Mouse (Mus musculus) CH12.LX (cell line): ENCODE data around the gene Nanos2. TPM values are rescaled to one million over a fixed set of nuclear protein-coding genes. Genes with fewer than 3 reads are reported as not detected.

Source experiments
- DNase-seq: peaks from one replicate; pipeline ENCODE4 v3.0.0-alpha.2; 2013; ENCODE audit errors: extremely low read depth
- H3K27ac ChIP-seq: 2 replicates; pipeline ENCODE4 v1.5.1; 2012; ENCODE audit warnings: low read depth, mild to moderate bottlenecking, control low read depth, moderate library complexity; ENCODE audit not compliant: insufficient read depth
- H3K27me3 ChIP-seq: replicated peaks from 2 replicates; pipeline ENCODE3; 2012; ENCODE audit warnings: inconsistent platforms
- H3K36me3 ChIP-seq, 2 experiments: replicated peaks in 1 of 2; 2 replicates each; pipeline versions ENCODE3 to v1.6.1; 2012; ENCODE audit warnings: inconsistent platforms in 1 of 2, low read length in 1 of 2, mild to moderate bottlenecking in 1 of 2, mixed read lengths in 1 of 2, moderate library complexity in 1 of 2; ENCODE audit not compliant: control insufficient read depth in 1 of 2, insufficient read depth in 1 of 2
- H3K4me1 ChIP-seq, 2 experiments: 2 replicates each; pipeline ENCODE4 v1.6.1; 2012; ENCODE audit warnings: inconsistent platforms in 1 of 2, moderate library complexity in 1 of 2; ENCODE audit not compliant: insufficient read depth in 2 of 2, control insufficient read depth in 1 of 2
- H3K4me2 ChIP-seq: 2 replicates; pipeline ENCODE4 v1.6.1; 2012; ENCODE audit warnings: low read depth, mild to moderate bottlenecking, control low read depth; ENCODE audit not compliant: poor library complexity, insufficient read depth, severe bottlenecking
- H3K4me3 ChIP-seq, 3 experiments: fragments of 150-350 bp in 1 of 3; sonication (generic) in 1 of 3; replicated peaks in 1 of 3; 2 replicates each; pipeline versions ENCODE3 to v1.5.1; 2011 to 2012; ENCODE audit warnings: low read depth in 2 of 3, low read length in 2 of 3, mild to moderate bottlenecking in 2 of 3, moderate library complexity in 2 of 3, control low read depth in 1 of 3, improper control_type of control experiment in 1 of 3, inconsistent platforms in 1 of 3, mixed read lengths in 1 of 3; ENCODE audit not compliant: poor library complexity in 1 of 3
- H3K79me2 ChIP-seq: replicated peaks from 2 replicates; pipeline ENCODE4 v1.6.1; 2012; ENCODE audit warnings: mild to moderate bottlenecking, moderate library complexity; ENCODE audit not compliant: control insufficient read depth, poor library complexity, insufficient read depth, severe bottlenecking; ENCODE audit errors: extremely low read depth
- H3K9ac ChIP-seq: 2 replicates; pipeline ENCODE4 v1.6.1; 2012; ENCODE audit warnings: low read depth, mild to moderate bottlenecking, control low read depth, moderate library complexity; ENCODE audit not compliant: insufficient read depth
- H3K9me3 ChIP-seq: replicated peaks from 2 replicates; pipeline ENCODE3; 2012; ENCODE audit warnings: low read length, inconsistent platforms, mixed read lengths
- BHLHE40 ChIP-seq: IDR thresholded peaks from 2 replicates; pipeline ENCODE4 v1.6.1; 2011; ENCODE audit warnings: mild to moderate bottlenecking, low read depth, low read length, improper control_type of control experiment
- CHD1 ChIP-seq: IDR thresholded peaks from 2 replicates; pipeline ENCODE4 v1.6.1; 2012; ENCODE audit warnings: low read depth, low read length, improper control_type of control experiment, inconsistent platforms
- CHD2 ChIP-seq: IDR thresholded peaks from 2 replicates; pipeline ENCODE4 v1.6.1; 2011; ENCODE audit warnings: low read length, improper control_type of control experiment
- CTCF ChIP-seq, 2 experiments: IDR thresholded peaks in 1 of 2; conservative IDR thresholded peaks in 1 of 2; 2 replicates each; pipeline ENCODE4 v1.5.1; 2011 to 2012; ENCODE audit warnings: low read depth in 2 of 2, low read length in 2 of 2, improper control_type of control experiment in 1 of 2, inconsistent platforms in 1 of 2, mild to moderate bottlenecking in 1 of 2, moderate library complexity in 1 of 2
- E2F4 ChIP-seq: IDR thresholded peaks from 2 replicates; pipeline ENCODE4 v1.6.1; 2011; ENCODE audit warnings: low read depth, low read length, improper control_type of control experiment; ENCODE audit not compliant: insufficient replicate concordance
- ELF1 ChIP-seq: IDR thresholded peaks from 2 replicates; pipeline ENCODE4 v1.6.1; 2014; ENCODE audit warnings: low read depth, mild to moderate bottlenecking, inconsistent platforms, low read length, improper control_type of control experiment
- EP300 ChIP-seq: IDR thresholded peaks from 2 replicates; pipeline ENCODE4 v1.6.1; 2011; ENCODE audit warnings: low read length, improper control_type of control experiment
- ETS1 ChIP-seq: conservative IDR thresholded peaks from 2 replicates; pipeline ENCODE4 v1.6.1; 2012; ENCODE audit warnings: low read depth, mild to moderate bottlenecking, inconsistent platforms, low read length, improper control_type of control experiment, moderate library complexity
- HCFC1 ChIP-seq: IDR thresholded peaks from 2 replicates; pipeline ENCODE4 v1.6.1; 2012; ENCODE audit warnings: low read depth, mild to moderate bottlenecking, inconsistent platforms, low read length, improper control_type of control experiment
- IRF4 ChIP-seq: IDR thresholded peaks from 2 replicates; pipeline ENCODE4 v1.6.1; 2014; ENCODE audit warnings: low read depth, mild to moderate bottlenecking, inconsistent platforms, low read length, improper control_type of control experiment
- JUN ChIP-seq: IDR thresholded peaks from 2 replicates; pipeline ENCODE4 v1.6.1; 2011; ENCODE audit warnings: low read depth, mild to moderate bottlenecking, low read length, improper control_type of control experiment, moderate library complexity; ENCODE audit not compliant: insufficient read depth
- JUND ChIP-seq: conservative IDR thresholded peaks from 2 replicates; pipeline ENCODE4 v1.6.1; 2011; ENCODE audit warnings: low read depth, low read length, improper control_type of control experiment
- KAT2A ChIP-seq: IDR thresholded peaks from 2 replicates; pipeline ENCODE4 v1.6.1; 2012; ENCODE audit warnings: low read length, improper control_type of control experiment, inconsistent platforms; ENCODE audit not compliant: insufficient replicate concordance
- MAX ChIP-seq: IDR thresholded peaks from 2 replicates; pipeline ENCODE4 v1.6.1; 2011; ENCODE audit warnings: low read length, improper control_type of control experiment
- MXI1 ChIP-seq: IDR thresholded peaks from 2 replicates; pipeline ENCODE4 v1.6.1; 2011; ENCODE audit warnings: mild to moderate bottlenecking, low read depth, low read length, improper control_type of control experiment
- PAX5 ChIP-seq: IDR thresholded peaks from 2 replicates; pipeline ENCODE4 v1.6.1; 2012; ENCODE audit warnings: low read length, inconsistent platforms, mixed read lengths
- POLR2A ChIP-seq: IDR thresholded peaks from 2 replicates; pipeline ENCODE4 v1.6.1; 2011; ENCODE audit warnings: low read depth, mild to moderate bottlenecking, improper control_type of control experiment, low read length
- RCOR1 ChIP-seq: conservative IDR thresholded peaks from 2 replicates; pipeline ENCODE4 v1.6.1; 2012; ENCODE audit warnings: low read depth, mild to moderate bottlenecking, inconsistent platforms, low read length, improper control_type of control experiment
- TBP ChIP-seq: conservative IDR thresholded peaks from 2 replicates; pipeline ENCODE4 v1.6.1; 2011; ENCODE audit warnings: low read depth, low read length, improper control_type of control experiment
- USF2 ChIP-seq: conservative IDR thresholded peaks from 2 replicates; pipeline ENCODE4 v1.6.1; 2011; ENCODE audit warnings: low read depth, low read length, improper control_type of control experiment
- ZC3H11A ChIP-seq: IDR thresholded peaks from 2 replicates; pipeline ENCODE4 v1.6.1; 2012; ENCODE audit warnings: low read depth, mild to moderate bottlenecking, inconsistent platforms, low read length, improper control_type of control experiment
- ZKSCAN1 ChIP-seq: IDR thresholded peaks from 2 replicates; pipeline ENCODE4 v1.6.1; 2012; ENCODE audit warnings: low read depth, inconsistent platforms, low read length, improper control_type of control experiment, borderline replicate concordance
- ZNF384 ChIP-seq: IDR thresholded peaks from 2 replicates; pipeline ENCODE4 v1.6.1; 2012; ENCODE audit warnings: low read depth, low read length, improper control_type of control experiment, inconsistent platforms
- dilution Hi-C: fragments of 300-500 bp; cut with MboI; formaldehyde crosslinking; loops from 2 replicates; pipeline ENCODE4 v1.14.3; 2020; ENCODE audit warnings: low sequenced_read_pairs; ENCODE audit not compliant: extremely low pct_unique_long_range_greater_than_20kb, extremely low pct_ligation_motif_present
- in situ Hi-C: fragments of 300-500 bp; cut with MboI; formaldehyde crosslinking; loops from 3 replicates; pipeline ENCODE4 v1.14.3; 2019; ENCODE audit warnings: low sequenced_read_pairs, low pct_ligation_motif_present, low pct_unique_long_range_greater_than_20kb, mixed read lengths
- polyA plus RNA-seq: library from polyadenylated mRNA; unstranded; fragments of >175 nt; gene quantifications from 2 replicates; pipeline ENCODE4 v1.2.1, GENCODE M21; 2012; ENCODE audit warnings: low read depth; ENCODE audit not compliant: insufficient read length
- total RNA-seq, 2 experiments: library from RNA; depleted of rRNA; stranded (reverse); fragments of 300-350 nt in 1 of 2; fragments of >200 nt in 1 of 2; gene quantifications; 2 replicates each; pipeline ENCODE4 v1.2.3; 2012 to 2014

The Nanos2 gene
- total and polyA plus RNA-seq, 3 experiments: not detected

GRCm38 (mm10) chr7:18978381-18978780, 8.8 kb upstream of the Nanos2 start:
- in situ Hi-C loops: loop anchor here (10.0 kb wide), 1 partner anchor 64 kb away; the partner anchor contains the start of gene Ccdc61
- Histone ChIP-seq H3K9ac (no peak overlapping the region), H3K4me1 (no peaks in the 10 kb centered on the region)
- no peak for TF ChIP-seq CHD1
- TF ChIP-seq ZNF384: no peak
- TF ChIP-seq MAX: no peak
- no peak for TF ChIP-seq EP300
- TF ChIP-seq, all 38 proteins: peak for 0
- Histone ChIP-seq H3K36me3 (no peaks in the 10 kb centered on the region), H3K4me3 (no peak overlapping the region), H3K9me3 (no peaks in the 10 kb centered on the region), H3K27me3 (peaks cover 85% of the 10 kb centered on the region), H3K27ac (no peak overlapping the region), H3K79me2 (no peaks in the 10 kb centered on the region), H3K4me2 (no peak overlapping the region)
- dilution Hi-C loops: no loop called here
- no peak for DNase-seq

DNA sequence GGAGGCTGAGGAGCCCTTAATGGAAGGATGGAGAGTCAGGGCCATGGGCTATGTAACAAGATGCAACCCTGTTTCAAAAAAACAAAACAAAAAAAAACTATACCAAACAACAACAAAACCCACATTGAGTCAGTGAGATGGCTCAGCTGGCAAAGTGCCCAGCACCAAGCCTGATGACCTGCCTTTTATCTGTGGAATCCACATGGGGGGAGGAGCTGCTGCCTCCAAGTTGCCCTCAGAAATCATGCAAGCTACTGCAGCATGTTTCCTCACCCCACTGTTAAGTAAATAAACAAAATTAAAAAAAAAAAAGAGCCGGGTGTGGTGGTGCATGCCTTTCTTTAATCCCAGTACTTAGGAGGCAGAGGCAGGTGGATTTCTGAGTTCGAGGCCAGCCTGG, 697 bp upstream of the Nanos2 start:
- no peaks in the 10 kb centered on the region for H3K9me3 ChIP-seq
- in situ Hi-C loops: loop anchor here (10.0 kb wide), 1 partner anchor 92 kb away; no protein-coding TSS in a partner anchor
- peaks cover 3 to 9% of the 10 kb centered on the region in 2 experiments for H3K4me1 ChIP-seq
- no peak overlapping the region for H3K9ac ChIP-seq
- TF ChIP-seq ETS1 (no peak), CTCF (conservative IDR thresholded peaks at IDR 0.05 in 1 of 2, IDR thresholded peaks at IDR 0.05 in 1 of 2; ENCODE audit: low read depth in 2 of 2, low read length in 2 of 2) (no peak), JUND (no peak), USF2 (no peak), ZKSCAN1 (no peak), CHD2 (no peak), PAX5 (no peak)
- dilution Hi-C loops: no loop called here
- H3K27ac ChIP-seq: no peak overlapping the region
- no peak overlapping the region for H3K4me3 ChIP-seq
- H3K36me3 ChIP-seq: no peaks in the 10 kb centered on the region
- peaks cover 76% of the 10 kb centered on the region for H3K27me3 ChIP-seq
- no peak overlapping the region for H3K4me2 ChIP-seq
- no peak for DNase-seq
- no peaks in the 10 kb centered on the region for H3K79me2 ChIP-seq

GRCm38 (mm10) chr7:18987747-18988146, 547 bp downstream of the Nanos2 start:
- dilution Hi-C loops: no loop called here
- Histone ChIP-seq H3K4me3 (no peak overlapping the region), H3K9ac (no peak overlapping the region), H3K27ac (no peak overlapping the region), H3K79me2 (no peaks in the 10 kb centered on the region), H3K36me3 (peaks cover 0 to 10% of the 10 kb centered on the region in 2 experiments), H3K4me1 (peaks cover 7 to 16% of the 10 kb centered on the region in 2 experiments), H3K27me3 (peaks cover 67% of the 10 kb centered on the region), H3K9me3 (peaks cover 2% of the 10 kb centered on the region), H3K4me2 (no peak overlapping the region)
- no peak for TF ChIP-seq PAX5
- TF ChIP-seq POLR2A: no peak
- TF ChIP-seq E2F4: no peak
- no peak for TF ChIP-seq BHLHE40
- no peak for TF ChIP-seq ELF1
- TF ChIP-seq TBP: no peak
- no peak for TF ChIP-seq JUND
- no peak for TF ChIP-seq RCOR1
- TF ChIP-seq MAX: no peak
- no peak for TF ChIP-seq JUN
- no peak for TF ChIP-seq HCFC1
- no peak for TF ChIP-seq IRF4
- TF ChIP-seq ETS1: no peak
- TF ChIP-seq KAT2A: no peak
- no peak for TF ChIP-seq MXI1
- TF ChIP-seq CTCF (conservative IDR thresholded peaks at IDR 0.05 in 1 of 2, IDR thresholded peaks at IDR 0.05 in 1 of 2; ENCODE audit: low read depth in 2 of 2, low read length in 2 of 2): no peak
- no peak for TF ChIP-seq ZC3H11A
- no peak for DNase-seq
- in situ Hi-C loops: loop anchor here (10.0 kb wide), 1 partner anchor 93 kb away; no protein-coding TSS in a partner anchor
